Mouse (Mus musculus): ENCODE measurements around the gene Klc3. TPM values are rescaled to one million over a fixed set of nuclear protein-coding genes. Genes with fewer than 3 reads are reported as not detected.

Klc3 gene
- total and polyA plus RNA-seq, 3 experiments: 0.17 to 3.9 TPM; not detected in 1

GRCm38 (mm10) chr7:19373367-19373766, 30.5 kb downstream of the Klc3 start:
- Histone ChIP-seq H3K4me1 (ENCODE audit: control insufficient read depth in 1 of 2, insufficient read depth in 2 of 2) (peaks cover 3 to 5% of the 10 kb centered on the region in 2 experiments; a peak in 3 of 4 replicates), H3K27me3 (replicated peaks) (peaks cover 3% of the 10 kb centered on the region), H3K4me3 (replicated peaks in 1 of 3; ENCODE audit: low read depth in 2 of 3, low read length in 2 of 3, poor library complexity in 1 of 3) (no peak overlapping the region), H3K27ac (ENCODE audit: insufficient read depth, low read depth) (no peak overlapping the region), H3K9me3 (replicated peaks; ENCODE audit: low read length) (no peaks in the 10 kb centered on the region), H3K36me3 (replicated peaks in 1 of 2; ENCODE audit: control insufficient read depth in 1 of 2, insufficient read depth in 1 of 2, low read length in 1 of 2) (peaks cover 0 to 2% of the 10 kb centered on the region in 2 experiments), H3K9ac (ENCODE audit: insufficient read depth, low read depth) (no peak overlapping the region), H3K79me2 (replicated peaks; ENCODE audit: control insufficient read depth, extremely low read depth, insufficient read depth, poor library complexity, severe bottlenecking) (no peaks in the 10 kb centered on the region), H3K4me2 (ENCODE audit: insufficient read depth, low read depth, poor library complexity, severe bottlenecking) (no peak overlapping the region)
- dilution Hi-C loops (cut with MboI; ENCODE audit: extremely low pct_ligation_motif_present, extremely low pct_unique_long_range_greater_than_20kb, low sequenced_read_pairs) (no loop called here), in situ Hi-C loops (cut with MboI; ENCODE audit: low pct_ligation_motif_present, low pct_unique_long_range_greater_than_20kb, low sequenced_read_pairs) (no loop called here)
- no peak for DNase-seq (ENCODE audit: extremely low read depth)
- no peak for TF ChIP-seq EP300 (IDR thresholded peaks at IDR 0.05; ENCODE audit: low read length)
- peak; percentile 71 for TF ChIP-seq HCFC1 (IDR thresholded peaks at IDR 0.05; ENCODE audit: low read depth, low read length)

- dilution Hi-C loops (cut with MboI; ENCODE audit: extremely low pct_ligation_motif_present, extremely low pct_unique_long_range_greater_than_20kb, low sequenced_read_pairs): no loop called here
- TF ChIP-seq NRF1 (IDR thresholded peaks at IDR 0.05; ENCODE audit: low read depth, low read length) (no peak), SMC3 (IDR thresholded peaks at IDR 0.05; ENCODE audit: low read depth, low read length) (peak; percentile 40; the same call in 1 of the 2 replicates), CTCF (conservative IDR thresholded peaks at IDR 0.05 in 1 of 2, IDR thresholded peaks at IDR 0.05 in 1 of 2; ENCODE audit: low read depth in 2 of 2, low read length in 2 of 2) (peak; percentile 18 to 69; a peak in 3 of 4 replicates)
- peaks cover 12% of the 10 kb centered on the region for H3K27me3 ChIP-seq (replicated peaks)
These were observed 34.0 kb downstream of the Klc3 start for GRCm38 (mm10) chr7:19369823-19370425.

GRCm38 (mm10) chr7:19368380-19368779, 35.5 kb downstream of the Klc3 start:
- TF ChIP-seq MAZ (IDR thresholded peaks at IDR 0.05; ENCODE audit: low read depth, low read length): no peak
- no peak for TF ChIP-seq USF2 (conservative IDR thresholded peaks at IDR 0.05; ENCODE audit: low read depth, low read length)
- no peak for TF ChIP-seq JUN (IDR thresholded peaks at IDR 0.05; ENCODE audit: insufficient read depth, low read depth, low read length)
- TF ChIP-seq POLR2AphosphoS2 (IDR thresholded peaks at IDR 0.05; ENCODE audit: low read depth, low read length): no peak
- H3K4me2 ChIP-seq (ENCODE audit: insufficient read depth, low read depth, poor library complexity, severe bottlenecking): no peak overlapping the region
- no peaks in the 10 kb centered on the region for H3K36me3 ChIP-seq (replicated peaks in 1 of 2; ENCODE audit: control insufficient read depth in 1 of 2, insufficient read depth in 1 of 2, low read length in 1 of 2)
- no peak for DNase-seq (ENCODE audit: extremely low read depth)
- dilution Hi-C loops (cut with MboI; ENCODE audit: extremely low pct_ligation_motif_present, extremely low pct_unique_long_range_greater_than_20kb, low sequenced_read_pairs): no loop called here
- peaks cover 2 to 13% of the 10 kb centered on the region in 2 experiments; a peak in 3 of 4 replicates for H3K4me1 ChIP-seq (ENCODE audit: control insufficient read depth in 1 of 2, insufficient read depth in 2 of 2)
- H3K4me3 ChIP-seq (replicated peaks in 1 of 3; ENCODE audit: low read depth in 2 of 3, low read length in 2 of 3, poor library complexity in 1 of 3): no peak overlapping the region
- H3K79me2 ChIP-seq (replicated peaks; ENCODE audit: control insufficient read depth, extremely low read depth, insufficient read depth, poor library complexity, severe bottlenecking): no peaks in the 10 kb centered on the region
- in situ Hi-C loops (cut with MboI; ENCODE audit: low pct_ligation_motif_present, low pct_unique_long_range_greater_than_20kb, low sequenced_read_pairs): no loop called here
- no peak overlapping the region for H3K9ac ChIP-seq (ENCODE audit: insufficient read depth, low read depth)
- H3K27me3 ChIP-seq (replicated peaks): peaks cover 16% of the 10 kb centered on the region
- no peaks in the 10 kb centered on the region for H3K9me3 ChIP-seq (replicated peaks; ENCODE audit: low read length)
- H3K27ac ChIP-seq (ENCODE audit: insufficient read depth, low read depth): no peak overlapping the region

More at GRCm38 (mm10) chr7:19369823-19370425, 34.0 kb downstream of the Klc3 start:
- no peak overlapping the region for H3K4me3 ChIP-seq (replicated peaks in 1 of 3; ENCODE audit: low read depth in 2 of 3, low read length in 2 of 3, poor library complexity in 1 of 3)
- no peaks in the 10 kb centered on the region for H3K9me3 ChIP-seq (replicated peaks; ENCODE audit: low read length)
- DNase-seq (ENCODE audit: extremely low read depth): no peak
- no peaks in the 10 kb centered on the region for H3K36me3 ChIP-seq (replicated peaks in 1 of 2; ENCODE audit: control insufficient read depth in 1 of 2, insufficient read depth in 1 of 2, low read length in 1 of 2)
- no peak overlapping the region for H3K27ac ChIP-seq (ENCODE audit: insufficient read depth, low read depth)
- H3K4me1 ChIP-seq (ENCODE audit: control insufficient read depth in 1 of 2, insufficient read depth in 2 of 2): peaks cover 2 to 5% of the 10 kb centered on the region in 2 experiments; a peak in 3 of 4 replicates
- in situ Hi-C loops (cut with MboI; ENCODE audit: low pct_ligation_motif_present, low pct_unique_long_range_greater_than_20kb, low sequenced_read_pairs): no loop called here
- H3K9ac ChIP-seq (ENCODE audit: insufficient read depth, low read depth): no peak overlapping the region
- 0 out of 2 replicates have a peak overlapping the region, but pooled peaks have one; percentile 8 for H3K4me2 ChIP-seq (ENCODE audit: insufficient read depth, low read depth, poor library complexity, severe bottlenecking)
- no peaks in the 10 kb centered on the region for H3K79me2 ChIP-seq (replicated peaks; ENCODE audit: control insufficient read depth, extremely low read depth, insufficient read depth, poor library complexity, severe bottlenecking)
